Mouse (Mus musculus) intestine, embryonic 14.5 days (tissue): ENCODE results near the gene Slc43a2. TPM values are rescaled to one million over a fixed set of nuclear protein-coding genes. Genes with fewer than 3 reads are reported as not detected.

ENCODE experiments used
- ATAC-seq: fragments of 200-750 bp; cut with Nextera tagmentation; replicated peaks from 2 replicates; pipeline ENCODE4 v1.8.0; 2017; ENCODE audit warnings: low read depth, moderate number of reproducible peaks, moderate TSS enrichment, moderate library complexity; ENCODE audit not compliant: low FRiP score, low TSS enrichment
- DNase-seq: peaks from one replicate; pipeline ENCODE4 v3.0.0-alpha.2; 2018; ENCODE audit warnings: low spot score
- H3K27ac ChIP-seq: fragments of 300-500 bp; sonication (generic); 2 replicates; pipeline ENCODE4 v1.5.1; 2014; ENCODE audit warnings: low read depth, mild to moderate bottlenecking, control low read depth
- H3K27me3 ChIP-seq: fragments of 300-500 bp; sonication (generic); replicated peaks from 2 replicates; pipeline ENCODE4 v1.6.1; 2014; ENCODE audit warnings: low read length, control low read depth; ENCODE audit not compliant: control insufficient read depth, insufficient read depth
- H3K36me3 ChIP-seq: fragments of 300-500 bp; sonication (generic); 2 replicates; pipeline ENCODE4 v1.6.1; 2014; ENCODE audit warnings: low read length, control low read depth; ENCODE audit not compliant: control insufficient read depth, insufficient read depth
- H3K4me1 ChIP-seq: fragments of 300-500 bp; sonication (generic); replicated peaks from 2 replicates; pipeline ENCODE4 v1.6.1; 2014; ENCODE audit warnings: low read length, control low read depth, mixed read lengths; ENCODE audit not compliant: control insufficient read depth, insufficient read depth
- H3K4me2 ChIP-seq: fragments of 300-500 bp; sonication (generic); 2 replicates; pipeline ENCODE4 v1.6.1; 2014; ENCODE audit warnings: low read length
- H3K4me3 ChIP-seq: fragments of 300-500 bp; sonication (generic); 2 replicates; pipeline ENCODE4 v1.5.1; 2014; ENCODE audit warnings: low read depth, low read length, control low read depth, mixed read lengths
- H3K9ac ChIP-seq: fragments of 300-500 bp; sonication (generic); 2 replicates; pipeline ENCODE4 v1.6.1; 2014; ENCODE audit warnings: mild to moderate bottlenecking, low read length
- H3K9me3 ChIP-seq: fragments of 300-500 bp; sonication (generic); 2 replicates; pipeline ENCODE4 v1.6.1; 2016; ENCODE audit warnings: low read length, control low read depth; ENCODE audit not compliant: control insufficient read depth
- WGBS: fragments of 180-500 bp; shearing (Covaris S2); extraction: QIAGEN DNeasy Blood & Tissue Kit; methylation state at CpG from one replicate; pipeline ENCODE4 v1.1.7; 2014; 5-methylcytosine and 5-hydroxymethylcytosine counted together
- polyA plus RNA-seq: library from polyadenylated mRNA; unstranded; fragments of >200 nt; fragmentation: Nextera tagmentation; extraction: Ambion mirVana; gene quantifications from 2 replicates; pipeline ENCODE4 v1.2.1, GENCODE M21; 2014

Gene Slc43a2
- polyA plus RNA-seq, 1 experiment from 2014 or later: 4.8 TPM

- Histone ChIP-seq H3K27ac (no peak overlapping the region), H3K27me3 (no peaks in the 10 kb centered on the region), H3K36me3 (no peaks in the 10 kb centered on the region), H3K4me2 (no peak overlapping the region), H3K4me3 (no peak overlapping the region), H3K4me1 (no peaks in the 10 kb centered on the region), H3K9me3 (no peaks in the 10 kb centered on the region), H3K9ac (no peak overlapping the region)
- no peak for DNase-seq
- 83% methylated on average over 2 of the region's 2 CpGs for WGBS
- no peak for ATAC-seq
These were observed 8.7 kb upstream of the Slc43a2 start for GRCm38 (mm10) chr11:75522793-75523192.

- DNase-seq: no peak
- WGBS: 80% methylated on average over 15 of the region's 15 CpGs
- ATAC-seq: no peak
These were observed 5.9 kb upstream of the Slc43a2 start for GRCm38 (mm10) chr11:75525531-75526125.

GRCm38 (mm10) chr11:75526943-75527342 lies 4.6 kb upstream of the Slc43a2 start:
- DNase-seq (no peak), ATAC-seq (no peak)
- Histone ChIP-seq H3K4me2 (no peak overlapping the region), H3K36me3 (no peaks in the 10 kb centered on the region), H3K4me1 (no peaks in the 10 kb centered on the region; the same call in 1 of the 2 replicates), H3K9ac (no peak overlapping the region), H3K27ac (no peak overlapping the region), H3K27me3 (no peaks in the 10 kb centered on the region), H3K4me3 (no peak overlapping the region), H3K9me3 (no peaks in the 10 kb centered on the region)
- 87% methylated on average over 6 of the region's 6 CpGs for WGBS

More at GRCm38 (mm10) chr11:75525531-75526125, 5.9 kb upstream of the Slc43a2 start:
- Histone ChIP-seq H3K4me1 (no peaks in the 10 kb centered on the region), H3K9ac (no peak overlapping the region), H3K4me2 (no peak overlapping the region), H3K9me3 (no peaks in the 10 kb centered on the region), H3K4me3 (no peak overlapping the region), H3K27ac (no peak overlapping the region), H3K27me3 (no peaks in the 10 kb centered on the region), H3K36me3 (no peaks in the 10 kb centered on the region)

GRCm38 (mm10) chr11:75529771-75530170 lies 1.7 kb upstream of the Slc43a2 start:
- no peak for DNase-seq
- 34% methylated on average over 4 of the region's 4 CpGs for WGBS
- no peaks in the 10 kb centered on the region for H3K36me3 ChIP-seq

GRCm38 (mm10) chr11:75530325-75530724 lies 1.2 kb upstream of the Slc43a2 start:
- peak; percentile 100 for DNase-seq

More at GRCm38 (mm10) chr11:75529771-75530170, 1.7 kb upstream of the Slc43a2 start:
- Histone ChIP-seq H3K4me2 (no peak overlapping the region), H3K27me3 (no peaks in the 10 kb centered on the region), H3K4me1 (no peaks in the 10 kb centered on the region; the same call in 1 of the 2 replicates), H3K4me3 (no peak overlapping the region), H3K9ac (no peak overlapping the region), H3K27ac (no peak overlapping the region), H3K9me3 (no peaks in the 10 kb centered on the region)
- ATAC-seq: no peak

GRCm38 (mm10) chr11:75530845-75531373 lies 585 bp upstream of the Slc43a2 start:
- H3K27ac ChIP-seq: peak overlapping the region; percentile 87
- peaks cover 4% of the 10 kb centered on the region for H3K4me1 ChIP-seq
- DNase-seq (peak; percentile 86), ATAC-seq (peak; percentile 13)
- H3K27me3 ChIP-seq: no peaks in the 10 kb centered on the region
- H3K9ac ChIP-seq: peak overlapping the region; percentile 76
- no peaks in the 10 kb centered on the region for H3K9me3 ChIP-seq
- H3K4me2 ChIP-seq: peak overlapping the region; percentile 100
- no peaks in the 10 kb centered on the region for H3K36me3 ChIP-seq
- under 1% methylated on average over 31 of the region's 31 CpGs for WGBS
- peak overlapping the region; percentile 69 for H3K4me3 ChIP-seq

More at GRCm38 (mm10) chr11:75530325-75530724, 1.2 kb upstream of the Slc43a2 start:
- H3K27me3 ChIP-seq: no peaks in the 10 kb centered on the region
- ATAC-seq: peak; percentile 54
- under 1% methylated on average over 10 of the region's 10 CpGs for WGBS
- H3K4me1 ChIP-seq: peaks cover 4% of the 10 kb centered on the region
- no peaks in the 10 kb centered on the region for H3K9me3 ChIP-seq
- no peaks in the 10 kb centered on the region for H3K36me3 ChIP-seq
- peak overlapping the region; percentile 76 for H3K9ac ChIP-seq
- peak overlapping the region; percentile 100 for H3K4me2 ChIP-seq
- peak overlapping the region; percentile 69 for H3K4me3 ChIP-seq
- no peak overlapping the region for H3K27ac ChIP-seq

- Histone ChIP-seq H3K9ac (peak overlapping the region; percentile 76), H3K9me3 (no peaks in the 10 kb centered on the region), H3K4me1 (peaks cover 6% of the 10 kb centered on the region), H3K27me3 (no peaks in the 10 kb centered on the region), H3K4me3 (peak overlapping the region; percentile 69), H3K27ac (no peak overlapping the region), H3K36me3 (no peaks in the 10 kb centered on the region), H3K4me2 (peak overlapping the region; percentile 100)
- DNase-seq: peak; percentile 64
- ATAC-seq: 0 out of 2 replicates have a peak, but pooled peaks have one; percentile 21
- WGBS: 15% methylated on average over 38 of the region's 38 CpGs
These were observed 1.1 kb downstream of the Slc43a2 start for GRCm38 (mm10) chr11:75532340-75533277.

GRCm38 (mm10) chr11:75533314-75534015 lies 2.0 kb downstream of the Slc43a2 start:
- no peak overlapping the region; the same call in 1 of the 2 replicates for H3K9ac ChIP-seq
- no peak overlapping the region for H3K27ac ChIP-seq
- WGBS: 73% methylated on average over 6 of the region's 6 CpGs

More at GRCm38 (mm10) chr11:75533314-75534015, 2.0 kb downstream of the Slc43a2 start:
- H3K27me3 ChIP-seq: no peaks in the 10 kb centered on the region
- H3K4me2 ChIP-seq: peak overlapping the region; percentile 100; the same call in 1 of the 2 replicates
- H3K9me3 ChIP-seq: no peaks in the 10 kb centered on the region
- peaks cover 12% of the 10 kb centered on the region for H3K4me1 ChIP-seq
- no peak for DNase-seq
- H3K4me3 ChIP-seq: no peak overlapping the region
- no peaks in the 10 kb centered on the region for H3K36me3 ChIP-seq
- no peak for ATAC-seq
